Mouse (Mus musculus) megakaryocyte, embryonic 14.5 days (primary cell): ENCODE measurements around the gene Lrba. TPM values are rescaled to one million over a fixed set of nuclear protein-coding genes. Genes with fewer than 3 reads are reported as not detected.

Experiments used
- H3K27me3 ChIP-seq: replicated peaks from 2 replicates; pipeline ENCODE3; 2012; ENCODE audit warnings: inconsistent platforms
- H3K36me3 ChIP-seq: replicated peaks from 2 replicates; pipeline ENCODE3; 2012; ENCODE audit warnings: low read length, inconsistent platforms, mixed read lengths
- H3K4me1 ChIP-seq: 2 replicates; pipeline ENCODE4 v1.6.1; 2012; ENCODE audit warnings: inconsistent platforms
- H3K4me3 ChIP-seq: replicated peaks from 2 replicates; pipeline ENCODE3; 2012; ENCODE audit warnings: moderate library complexity, mild to moderate bottlenecking, inconsistent platforms
- H3K9me3 ChIP-seq: 2 replicates; pipeline ENCODE4 v1.6.1; 2012; ENCODE audit warnings: inconsistent platforms
- FLI1 ChIP-seq: IDR thresholded peaks from 2 replicates; pipeline ENCODE4 v1.6.1; 2012; ENCODE audit warnings: low read length, inconsistent platforms, mixed read lengths
- GATA1 ChIP-seq: IDR thresholded peaks from 3 replicates; pipeline ENCODE4 v1.6.1; 2012; ENCODE audit warnings: mixed read lengths, low read length, inconsistent platforms, borderline replicate concordance
- polyA plus RNA-seq: library from polyadenylated mRNA; stranded (reverse); fragments of >175 nt; gene quantifications from 2 replicates; pipeline ENCODE4 v1.2.3, GENCODE M21; 2012; ENCODE audit warnings: low replicate concordance; ENCODE audit not compliant: insufficient read depth

Lrba gene
- polyA plus RNA-seq = 8.9 and 9.7 TPM in 2 replicates

- peaks cover 24% of the 10 kb centered on the region for H3K4me1 ChIP-seq
- TF ChIP-seq FLI1 (no peak), GATA1 (no peak)
- H3K4me3 ChIP-seq = peak within 1 kb of the TSS; percentile 93
- H3K9me3 ChIP-seq = 0 out of 2 replicates have a peak, but pooled peaks cover 3% of the 10 kb centered on the region
- peaks cover 18% of the 10 kb centered on the region for H3K36me3 ChIP-seq
- no peaks in the 10 kb centered on the region for H3K27me3 ChIP-seq
Measured at GRCm38 (mm10) chr3:86224564-86225421, at the start of gene Lrba. Lrba (plus strand) TSS chr3:86224680.

DNA sequence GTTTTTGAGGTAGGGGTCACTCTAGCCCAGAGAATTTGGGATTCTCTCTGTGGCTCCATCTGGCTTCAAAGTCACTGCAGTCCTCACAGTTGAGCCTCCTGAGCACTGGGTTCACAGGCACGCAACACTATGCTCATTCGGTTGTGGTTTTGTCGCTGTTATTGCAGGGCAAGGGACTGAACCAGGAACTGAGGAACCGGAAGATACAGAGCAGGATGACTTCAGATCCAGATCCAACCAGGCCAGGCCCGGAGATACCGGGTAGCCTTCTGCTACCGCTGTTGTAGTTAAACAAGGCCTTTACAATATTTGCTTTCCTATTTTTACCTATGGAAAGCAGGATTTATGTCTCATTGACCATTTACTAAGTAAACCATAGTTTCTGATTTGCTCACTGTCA is 44.8 kb upstream of the Lrba start:
- no peak overlapping the region for H3K4me3 ChIP-seq
- H3K9me3 ChIP-seq = no peaks in the 10 kb centered on the region
- H3K36me3 ChIP-seq = no peaks in the 10 kb centered on the region
- TF ChIP-seq GATA1 = no peak
- TF ChIP-seq FLI1 = no peak
- no peaks in the 10 kb centered on the region for H3K27me3 ChIP-seq
- peaks cover 27% of the 10 kb centered on the region for H3K4me1 ChIP-seq

DNA sequence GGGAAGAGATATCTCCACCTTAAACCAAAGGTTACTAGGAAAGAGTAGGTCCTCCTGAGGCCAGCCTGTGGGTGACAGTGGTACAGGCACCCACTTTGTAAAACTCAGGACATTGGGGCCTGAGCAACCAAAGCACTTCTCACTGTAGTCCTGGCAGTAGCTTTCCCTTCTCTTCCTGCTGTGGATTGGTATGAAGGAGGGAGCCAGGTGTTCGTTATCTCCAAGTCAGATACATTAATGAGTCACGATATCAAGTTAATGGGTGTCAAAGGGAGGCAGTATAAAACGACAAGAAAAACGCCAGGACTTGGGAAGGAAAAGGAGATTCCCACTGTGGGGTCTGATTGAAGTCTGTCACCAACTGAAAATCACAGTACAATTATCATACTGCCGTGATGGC is 43.4 kb upstream of the Lrba start:
- Histone ChIP-seq H3K27me3 (no peaks in the 10 kb centered on the region), H3K4me3 (no peak overlapping the region), H3K4me1 (peaks cover 17% of the 10 kb centered on the region), H3K36me3 (no peaks in the 10 kb centered on the region), H3K9me3 (no peaks in the 10 kb centered on the region)
- no peak for TF ChIP-seq FLI1
- TF ChIP-seq GATA1 = no peak

- H3K4me3 ChIP-seq = no peak overlapping the region
- peaks cover 17% of the 10 kb centered on the region for H3K4me1 ChIP-seq
- no peaks in the 10 kb centered on the region for H3K36me3 ChIP-seq
- H3K9me3 ChIP-seq = no peaks in the 10 kb centered on the region
- TF ChIP-seq GATA1 = no peak
- no peak for TF ChIP-seq FLI1
- no peaks in the 10 kb centered on the region for H3K27me3 ChIP-seq
Measured at GRCm38 (mm10) chr3:86184546-86184945, 39.9 kb upstream of the Lrba start.

- peaks cover 6% of the 10 kb centered on the region; the same call in 1 of the 2 replicates for H3K4me1 ChIP-seq
- no peaks in the 10 kb centered on the region for H3K36me3 ChIP-seq
- H3K4me3 ChIP-seq = no peak overlapping the region
- no peaks in the 10 kb centered on the region for H3K9me3 ChIP-seq
- no peaks in the 10 kb centered on the region for H3K27me3 ChIP-seq
- TF ChIP-seq GATA1 = no peak
- TF ChIP-seq FLI1 = no peak
Measured at GRCm38 (mm10) chr3:86187736-86188389, 36.6 kb upstream of the Lrba start.

DNA sequence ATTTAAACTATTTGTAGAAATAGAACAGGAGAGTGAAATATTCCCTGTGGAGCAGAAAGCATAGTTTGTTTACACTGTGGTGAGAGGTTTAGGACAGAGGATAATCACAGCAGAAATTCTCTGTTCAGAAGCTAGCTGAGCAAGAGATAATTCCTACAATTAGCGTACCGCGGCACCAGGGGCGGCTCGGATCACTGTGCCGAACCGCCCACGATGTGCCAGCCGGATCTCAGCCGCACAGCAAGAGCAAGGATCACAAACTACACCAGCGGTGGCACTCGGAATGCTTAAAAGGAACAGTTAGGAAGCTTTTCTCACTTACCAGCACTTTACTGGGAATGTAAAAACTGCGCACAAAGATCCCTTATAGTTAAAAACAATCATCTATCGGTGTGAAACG is 28.5 kb upstream of the Lrba start:
- H3K9me3 ChIP-seq = no peaks in the 10 kb centered on the region
- H3K4me1 ChIP-seq = peaks cover 30% of the 10 kb centered on the region
- H3K4me3 ChIP-seq = peak overlapping the region; percentile 70
- no peak for TF ChIP-seq FLI1
- TF ChIP-seq GATA1 = no peak
- H3K36me3 ChIP-seq = no peaks in the 10 kb centered on the region
- no peaks in the 10 kb centered on the region for H3K27me3 ChIP-seq

- Histone ChIP-seq H3K27me3 (no peaks in the 10 kb centered on the region), H3K9me3 (no peaks in the 10 kb centered on the region), H3K36me3 (no peaks in the 10 kb centered on the region), H3K4me1 (peaks cover 35% of the 10 kb centered on the region), H3K4me3 (peak overlapping the region; percentile 70)
- no peak for TF ChIP-seq GATA1
- no peak for TF ChIP-seq FLI1
Measured at GRCm38 (mm10) chr3:86196471-86196870, 28.0 kb upstream of the Lrba start.

DNA sequence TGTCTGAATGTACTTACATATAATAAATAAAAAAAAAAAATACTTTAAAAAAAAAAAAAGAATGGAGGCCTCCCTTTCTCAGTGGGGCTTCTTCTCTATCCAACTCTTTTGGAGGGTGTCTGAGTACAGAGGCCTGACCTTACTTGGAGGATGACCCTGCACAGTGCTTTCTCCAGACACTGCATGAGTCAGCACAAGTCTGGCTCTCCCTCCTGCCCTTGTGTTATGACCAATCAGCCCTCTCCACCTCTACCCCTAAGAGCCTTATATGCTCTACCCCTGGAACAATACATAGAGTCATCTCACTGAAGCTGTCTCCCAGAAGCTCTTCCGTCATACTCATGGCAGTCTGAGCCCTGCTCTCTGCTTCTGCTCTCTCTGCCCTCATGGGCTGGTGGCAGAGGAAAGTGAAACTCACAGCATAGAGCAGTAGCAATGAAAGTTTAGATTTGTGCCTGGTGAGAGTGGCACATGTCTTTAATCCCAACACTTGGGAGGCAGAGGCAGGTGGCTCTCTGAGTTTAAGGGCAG is 22.8 kb upstream of the Lrba start:
- Histone ChIP-seq H3K9me3 (no peaks in the 10 kb centered on the region), H3K4me1 (peaks cover 32% of the 10 kb centered on the region), H3K36me3 (no peaks in the 10 kb centered on the region), H3K27me3 (no peaks in the 10 kb centered on the region), H3K4me3 (peak overlapping the region; percentile 40)
- TF ChIP-seq FLI1 = no peak
- TF ChIP-seq GATA1 = no peak

- Histone ChIP-seq H3K9me3 (no peaks in the 10 kb centered on the region), H3K27me3 (no peaks in the 10 kb centered on the region), H3K4me3 (no peak overlapping the region), H3K4me1 (peaks cover 31% of the 10 kb centered on the region), H3K36me3 (no peaks in the 10 kb centered on the region)
- TF ChIP-seq GATA1 = no peak
- no peak for TF ChIP-seq FLI1
Measured at GRCm38 (mm10) chr3:86202449-86202848, 22.0 kb upstream of the Lrba start.
